Comparison of ENCODE assay signal across 19 mouse cellular contexts in the genomic region with DNA sequence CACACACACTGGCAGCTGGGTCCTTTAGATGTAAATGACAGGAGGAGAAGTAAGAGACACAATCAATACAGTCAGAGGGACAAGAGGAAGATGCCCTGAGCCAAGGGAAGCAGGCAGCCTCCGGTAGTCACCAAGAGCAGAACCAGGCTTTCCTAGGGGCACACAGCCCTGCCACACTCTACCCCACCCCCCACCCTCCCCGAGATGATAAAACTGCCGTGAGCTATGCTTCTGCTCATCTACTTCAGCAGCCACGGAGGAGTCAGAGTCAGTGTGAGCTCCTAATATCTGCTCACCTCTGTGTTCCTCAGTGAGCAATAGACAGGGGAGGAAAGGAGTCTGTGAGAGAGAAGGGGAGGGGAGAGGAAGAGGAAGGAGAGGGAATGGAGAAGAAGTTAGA. TPM values are rescaled to one million over a fixed set of nuclear protein-coding genes. Genes with fewer than 3 reads are reported as not detected.
DNase-seq lines count a peak whose midpoint lies in the region; ATAC-seq and TF ChIP-seq lines count a peak whose summit lies in the region.
"Had no signal": no experiment of that assay in that cellular context is flagged by ENCODE, and none has a peak within 500 bp of the region (broad histone marks: within the 10 kb centered on the region; RNA-seq: fewer than 3 reads in every experiment).

No protein-coding gene starts in this region.

- H3K27me3 ChIP-seq in erythroblast, embryonic 14.5 days (ENCODE audit: control insufficient read depth), result peaks cover 6% of the 10 kb centered on the region
- no peaks in the 10 kb centered on the region for H3K27me3 ChIP-seq in midbrain, embryonic 10.5 days (ENCODE audit: low read depth, poor library complexity, severe bottlenecking)
- H3K27me3 ChIP-seq in midbrain, embryonic 16.5 days (ENCODE audit: control insufficient read depth, insufficient read depth, low read depth, low read length), result no peaks in the 10 kb centered on the region
- H3K27me3 ChIP-seq in liver, embryonic 13.5 days, result 0 out of 2 replicates have a peak, but pooled peaks cover 5% of the 10 kb centered on the region
- no peaks in the 10 kb centered on the region for H3K27me3 ChIP-seq in small intestine, adult 2 months (ENCODE audit: control insufficient read depth, insufficient read depth, low read length)
- H3K27me3 ChIP-seq in forebrain, embryonic 12.5 days, result 0 out of 2 replicates have a peak, but pooled peaks cover 4% of the 10 kb centered on the region
- H3K27me3 ChIP-seq: hindbrain, embryonic 15.5 days; Patski had no signal

- DNase-seq in midbrain, embryonic 10.5 days (ENCODE audit: low spot score), result no peak
- DNase-seq in liver, embryonic 13.5 days, result no peak
- DNase-seq: adrenal gland, postnatal 10 days; cerebellum, adult 9-10 months; gastrocnemius, postnatal 14 days; heart, postnatal 14 days; kidney, adult 11 months; lung, embryonic 14.5 days; lung, postnatal 4 days; thymus, postnatal 25 days had no signal

- H3K4me3 ChIP-seq in erythroblast, embryonic 14.5 days (replicated peaks), result peak overlapping the region; percentile 52
- H3K4me3 ChIP-seq in midbrain, embryonic 10.5 days, result no peak overlapping the region
- H3K4me3 ChIP-seq in midbrain, embryonic 16.5 days (ENCODE audit: low read depth, low read length), result no peak overlapping the region
- H3K4me3 ChIP-seq in liver, embryonic 13.5 days (replicated peaks), result no peak overlapping the region
- no peak overlapping the region; the same call in 1 of the 2 replicates for H3K4me3 ChIP-seq in small intestine, adult 2 months (ENCODE audit: low read depth, low read length)
- H3K4me3 ChIP-seq in forebrain, embryonic 12.5 days (replicated peaks), result no peak overlapping the region
- H3K4me3 ChIP-seq: hindbrain, embryonic 15.5 days had no signal

- no peaks in the 10 kb centered on the region for H3K36me3 ChIP-seq in erythroblast, embryonic 14.5 days (ENCODE audit: control insufficient read depth)
- no peaks in the 10 kb centered on the region for H3K36me3 ChIP-seq in midbrain, embryonic 10.5 days
- H3K36me3 ChIP-seq in midbrain, embryonic 16.5 days (ENCODE audit: control insufficient read depth, insufficient read depth, low read length), result no peaks in the 10 kb centered on the region
- no peaks in the 10 kb centered on the region for H3K36me3 ChIP-seq in liver, embryonic 13.5 days
- H3K36me3 ChIP-seq in small intestine, adult 2 months (ENCODE audit: control insufficient read depth, insufficient read depth, low read length), result no peaks in the 10 kb centered on the region
- no peaks in the 10 kb centered on the region for H3K36me3 ChIP-seq in forebrain, embryonic 12.5 days (replicated peaks)
- H3K36me3 ChIP-seq: hindbrain, embryonic 15.5 days had no signal

- H3K4me2 ChIP-seq in midbrain, embryonic 16.5 days (ENCODE audit: low read length), result no peak overlapping the region
- peak overlapping the region; percentile 62 for H3K4me2 ChIP-seq in liver, embryonic 13.5 days
- no peak overlapping the region for H3K4me2 ChIP-seq in forebrain, embryonic 12.5 days
- H3K4me2 ChIP-seq: hindbrain, embryonic 15.5 days; lung, embryonic 14.5 days had no signal

- 0 out of 2 replicates have a peak overlapping the region, but pooled peaks have one; percentile 34 for H3K27ac ChIP-seq in midbrain, embryonic 10.5 days (replicated peaks)
- no peak overlapping the region for H3K27ac ChIP-seq in midbrain, embryonic 16.5 days (ENCODE audit: low read length)
- H3K27ac ChIP-seq in liver, embryonic 13.5 days, result peak overlapping the region; percentile 81
- H3K27ac ChIP-seq in small intestine, adult 2 months (ENCODE audit: insufficient read depth, low read depth, low read length), result peak overlapping the region; percentile 86
- H3K27ac ChIP-seq in forebrain, embryonic 12.5 days, result no peak overlapping the region
- H3K27ac ChIP-seq: hindbrain, embryonic 15.5 days; stomach, postnatal 0 days had no signal

- 84% methylated on average over 4 of the region's 4 CpGs for WGBS in midbrain, embryonic 10.5 days
- WGBS in midbrain, embryonic 16.5 days, result 76% methylated on average over 4 of the region's 4 CpGs
- 12% methylated on average over 4 of the region's 4 CpGs for WGBS in liver, embryonic 13.5 days (ENCODE audit: insufficient replicate concordance)
- WGBS in small intestine, adult 2 months, result 58% methylated on average over 4 of the region's 4 CpGs
- 84% methylated on average over 4 of the region's 4 CpGs for WGBS in forebrain, embryonic 12.5 days

- H3K4me1 ChIP-seq in erythroblast, embryonic 14.5 days (ENCODE audit: control insufficient read depth), result peaks cover 67% of the 10 kb centered on the region
- peaks cover 37% of the 10 kb centered on the region for H3K4me1 ChIP-seq in midbrain, embryonic 10.5 days
- H3K4me1 ChIP-seq in midbrain, embryonic 16.5 days (ENCODE audit: control insufficient read depth, insufficient read depth, low read length), result peaks cover 10% of the 10 kb centered on the region
- H3K4me1 ChIP-seq in liver, embryonic 13.5 days (replicated peaks), result peaks cover 48% of the 10 kb centered on the region
- H3K4me1 ChIP-seq in small intestine, adult 2 months (ENCODE audit: control insufficient read depth, insufficient read depth, insufficient read length, low read length), result peaks cover 47% of the 10 kb centered on the region
- H3K4me1 ChIP-seq in forebrain, embryonic 12.5 days, result peaks cover 10% of the 10 kb centered on the region

- no peak for TF ChIP-seq POLR2A in small intestine, adult 2 months (IDR thresholded peaks at IDR 0.05; ENCODE audit: low read depth, low read length)

- no peak for ATAC-seq in erythroblast, adult 5-6 weeks (replicated peaks; ENCODE audit: low FRiP score, poor library complexity, severe bottlenecking)
- ATAC-seq in midbrain, embryonic 16.5 days, result no peak
- peak; percentile 37; the same call in 1 of the 2 replicates for ATAC-seq in liver, embryonic 13.5 days (ENCODE audit: low read depth)
- ATAC-seq in forebrain, embryonic 12.5 days (ENCODE audit: low FRiP score), result no peak
- no peak for ATAC-seq in frontal cortex, adult (ENCODE audit: low TSS enrichment)
- ATAC-seq: Patski had no signal

- no peaks in the 10 kb centered on the region for H3K9me3 ChIP-seq in erythroblast, embryonic 14.5 days (ENCODE audit: control insufficient read depth, low read length)
- no peaks in the 10 kb centered on the region for H3K9me3 ChIP-seq in midbrain, embryonic 10.5 days (replicated peaks)
- no peaks in the 10 kb centered on the region for H3K9me3 ChIP-seq in midbrain, embryonic 16.5 days (replicated peaks; ENCODE audit: control insufficient read depth, low read length, poor library complexity, severe bottlenecking)
- no peaks in the 10 kb centered on the region for H3K9me3 ChIP-seq in liver, embryonic 13.5 days (replicated peaks)
- H3K9me3 ChIP-seq in forebrain, embryonic 12.5 days, result no peaks in the 10 kb centered on the region
- H3K9me3 ChIP-seq: hindbrain, embryonic 15.5 days had no signal

- H3K9ac ChIP-seq in midbrain, embryonic 16.5 days (ENCODE audit: low read depth, low read length), result no peak overlapping the region
- H3K9ac ChIP-seq in liver, embryonic 13.5 days, result peak overlapping the region; percentile 59
- no peak overlapping the region for H3K9ac ChIP-seq in forebrain, embryonic 12.5 days
- H3K9ac ChIP-seq: hindbrain, embryonic 15.5 days; lung, embryonic 14.5 days had no signal

- no peak for TF ChIP-seq CTCF in small intestine, adult 2 months (IDR thresholded peaks at IDR 0.05; ENCODE audit: extremely low read depth, insufficient read length, insufficient replicate concordance, low read depth, low read length)

RNA-seq across cellular contexts. Expression of gene Insig1, which starts 5.9 kb away (rescaled TPM):
- polyA plus RNA-seq in erythroblast, embryonic 14.5 days (2012), result 1.1 and 1.8 TPM in 2 replicates
- 3.8 and 8.4 TPM in 2 replicates for total RNA-seq in erythroblast, adult 5-6 weeks (2015; ENCODE audit: low replicate concordance)
- 7.7 and 10.5 TPM in 2 replicates for total RNA-seq in erythroblast, adult 5-6 weeks (2017; ENCODE audit: low replicate concordance)
- polyA plus RNA-seq in midbrain, embryonic 10.5 days (2016; fragmentation: Nextera tagmentation; extraction: Ambion mirVana), result 107 and 125 TPM in 2 replicates
- 83.3 and 94.0 TPM in 2 replicates for polyA plus RNA-seq in midbrain, embryonic 16.5 days (2015; fragmentation: Nextera tagmentation; extraction: Ambion mirVana)
- polyA plus RNA-seq in liver, embryonic 13.5 days (2015; fragmentation: Nextera tagmentation; extraction: Ambion mirVana), result 43.6 and 48.7 TPM in 2 replicates
- polyA plus RNA-seq in small intestine, adult 2 months (2012; rRNA removed), result 82.2 and 110 TPM in 2 replicates
- polyA plus RNA-seq in forebrain, embryonic 12.5 days (2016; fragmentation: Nextera tagmentation; extraction: Ambion mirVana), result 103 and 109 TPM in 2 replicates

Comparison
In these comparisons a context has a peak if more than half of its experiments do, and no peak if none do; other contexts are left out.
1. H3K27ac ChIP-seq: peak in midbrain, embryonic 10.5 days (single experiment), liver, embryonic 13.5 days (single experiment) and small intestine, adult 2 months (single experiment); none in midbrain, embryonic 16.5 days (single experiment) and forebrain, embryonic 12.5 days (single experiment).
2. RNA of gene Insig1, which starts 5.9 kb away (polyA plus RNA-seq): 103 to 109 TPM in forebrain, embryonic 12.5 days, 107 to 125 TPM in midbrain, embryonic 10.5 days, 83.3 to 94.0 TPM in midbrain, embryonic 16.5 days, 82.2 to 110 TPM in small intestine, adult 2 months and 43.6 to 48.7 TPM in liver, embryonic 13.5 days; 1.1 to 1.8 TPM in erythroblast, embryonic 14.5 days; every median in the first group is over 10 times any median in the second.